Mouse (Mus musculus) small intestine, adult 2 months (tissue): ENCODE data around the gene Mtmr4.

Experiments
- CTCF ChIP-seq: fragments of 200-500 bp; IDR thresholded peaks from 2 replicates; pipeline ENCODE4 v1.5.1; 2012; ENCODE audit warnings: low read depth, mild to moderate bottlenecking, control low read depth, inconsistent platforms, low read length, moderate library complexity, mixed read lengths; ENCODE audit not compliant: insufficient replicate concordance, insufficient read length; ENCODE audit errors: extremely low read depth
- POLR2A ChIP-seq: fragments of 200-500 bp; IDR thresholded peaks from 2 replicates; pipeline ENCODE4 v1.6.1; 2012; ENCODE audit warnings: low read depth, mild to moderate bottlenecking, control low read depth, inconsistent platforms, low read length, moderate library complexity

DNA sequence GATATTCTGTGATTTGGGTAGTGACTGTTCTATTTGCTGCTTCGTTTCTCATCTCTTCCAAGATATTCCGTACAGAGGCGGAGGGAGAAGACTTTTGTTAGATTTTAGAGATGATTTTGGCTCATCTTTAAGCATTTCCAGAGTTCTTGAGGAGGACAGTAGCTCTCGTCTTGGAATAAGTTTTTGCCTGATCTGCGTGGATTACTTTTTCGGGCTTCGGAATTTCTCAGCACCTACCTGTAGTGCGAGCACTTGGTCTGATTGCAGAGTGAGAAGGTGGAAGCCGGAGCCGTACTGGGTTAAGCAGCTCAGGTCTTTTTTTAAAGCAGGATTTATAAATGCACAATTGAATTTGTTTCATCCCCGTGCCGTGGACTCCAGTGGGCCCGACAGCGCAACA is 70.9 kb downstream of the Mtmr4 start:
- TF ChIP-seq CTCF (no peak), POLR2A (no peak)
